Mouse (Mus musculus) CD4-positive naive resting alpha-beta T cell, adult 76 days (primary cell): Measurements from ENCODE around the gene Gm11596. TPM values are rescaled to one million over a fixed set of nuclear protein-coding genes. Genes with fewer than 3 reads are reported as not detected.

Source experiments
- total RNA-seq: library from RNA; stranded (reverse); gene quantifications from one replicate; pipeline ENCODE4 v1.2.4, GENCODE M21; 2023

Gene Gm11596
- not detected for total RNA-seq

GRCm38 (mm10) chr11:99793367-99793766 is at the start of gene Gm11596:
Gene Gm11596, minus strand, starts transcription at chr11:99793467.

GRCm38 (mm10) chr11:99837966-99838365 is 44.7 kb upstream of the Gm11596 start, which contains the start of gene 2300003K06Rik:
Gene 2300003K06Rik, minus strand, starts transcription at chr11:99838066.

GRCm38 (mm10) chr11:99815566-99815965 is 22.3 kb upstream of the Gm11596 start, which contains the start of gene Gm11564:
Gene Gm11564, minus strand, starts transcription at chr11:99815666.

GRCm38 (mm10) chr11:99809792-99810191 is 16.5 kb upstream of the Gm11596 start, which contains the start of gene Krtap4-13:
Gene Krtap4-13, minus strand, starts transcription at chr11:99809892.

GRCm38 (mm10) chr11:99804346-99804745 is 11.1 kb upstream of the Gm11596 start, which contains the start of gene Gm11554:
Gene Gm11554, minus strand, starts transcription at chr11:99804446.

GRCm38 (mm10) chr11:99798832-99799231 is 5.6 kb upstream of the Gm11596 start, which contains the start of gene Gm11569:
Gene Gm11569, minus strand, starts transcription at chr11:99798932.

GRCm38 (mm10) chr11:99784900-99785299 is 8.4 kb downstream of the Gm11596 start, which contains the start of gene Krtap4-9:
Gene Krtap4-9, plus strand, starts transcription at chr11:99785200.

GRCm38 (mm10) chr11:99780604-99781003 is 12.7 kb downstream of the Gm11596 start, which contains the start of gene Krtap4-8:
Gene Krtap4-8, minus strand, starts transcription at chr11:99780704.

GRCm38 (mm10) chr11:99772813-99773212 is 20.5 kb downstream of the Gm11596 start, which contains the start of gene Gm11595:
Gene Gm11595, minus strand, starts transcription at chr11:99772913.

Other genes starting within 250 kb of the Gm11596 start
- not detected for gene Krtap3-3, start 242.6 kb downstream of the Gm11596 start, total RNA-seq
- gene Krtap3-2, start 236.6 kb downstream of the Gm11596 start, total RNA-seq = not detected
- gene Gm11939, start 234.0 kb downstream of the Gm11596 start, total RNA-seq = not detected
- gene Krtap3-1, start 226.8 kb downstream of the Gm11596 start, total RNA-seq = not detected
- not detected for gene Krtap1-5, start 212.5 kb downstream of the Gm11596 start, total RNA-seq
- gene Krtap1-4, start 209.8 kb downstream of the Gm11596 start, total RNA-seq = not detected
- gene Krtap1-3, start 202.1 kb downstream of the Gm11596 start, total RNA-seq = not detected
- gene Krtap9-3, start 195.4 kb downstream of the Gm11596 start, total RNA-seq = not detected
- gene Gm11938, start 190.2 kb downstream of the Gm11596 start, total RNA-seq = not detected
- gene Gm11937, start 183.3 kb downstream of the Gm11596 start, total RNA-seq = not detected
- gene Krtap2-4, start 178.6 kb downstream of the Gm11596 start, total RNA-seq = not detected
- not detected for gene Gm11562, start 173.0 kb downstream of the Gm11596 start, total RNA-seq
- not detected for gene Krtap4-1, start 165.2 kb downstream of the Gm11596 start, total RNA-seq
- not detected for gene Krtap4-2, start 158.4 kb downstream of the Gm11596 start, total RNA-seq
- not detected for gene Krtap4-7, start 149.4 kb downstream of the Gm11596 start, total RNA-seq
- gene Gm11555, start 143.2 kb downstream of the Gm11596 start, total RNA-seq = not detected
- gene Gm11563, start 134.5 kb downstream of the Gm11596 start, total RNA-seq = not detected
- gene Krtap4-6, start 127.5 kb downstream of the Gm11596 start, total RNA-seq = not detected
- not detected for gene Gm14190, start 102.7 kb downstream of the Gm11596 start, total RNA-seq
- not detected for gene Gm14180, start 59.2 kb downstream of the Gm11596 start, total RNA-seq
- not detected for gene Gm11595, start 20.6 kb downstream of the Gm11596 start, total RNA-seq
- not detected for gene Krtap4-8, start 12.8 kb downstream of the Gm11596 start, total RNA-seq
- not detected for gene Krtap4-9, start 8.3 kb downstream of the Gm11596 start, total RNA-seq
- gene Gm11569, start 5.5 kb upstream of the Gm11596 start, total RNA-seq = not detected
- gene Gm11554, start 11.0 kb upstream of the Gm11596 start, total RNA-seq = not detected
- gene Krtap4-13, start 16.4 kb upstream of the Gm11596 start, total RNA-seq = not detected
- gene Gm11564, start 22.2 kb upstream of the Gm11596 start, total RNA-seq = not detected
- gene 2300003K06Rik, start 44.6 kb upstream of the Gm11596 start, total RNA-seq = not detected
- gene Krtap4-16, start 58.1 kb upstream of the Gm11596 start, total RNA-seq = not detected
- not detected for gene Gm11568, start 64.5 kb upstream of the Gm11596 start, total RNA-seq
- not detected for gene Gm11559, start 71.0 kb upstream of the Gm11596 start, total RNA-seq
- not detected for gene Krtap9-1, start 79.9 kb upstream of the Gm11596 start, total RNA-seq
- not detected for gene Gm11567, start 85.7 kb upstream of the Gm11596 start, total RNA-seq
- not detected for gene Krtap31-1, start 114.5 kb upstream of the Gm11596 start, total RNA-seq
- not detected for gene Gm11565, start 121.3 kb upstream of the Gm11596 start, total RNA-seq
- gene Krtap31-2, start 142.8 kb upstream of the Gm11596 start, total RNA-seq = not detected
- not detected for gene Krtap9-5, start 155.0 kb upstream of the Gm11596 start, total RNA-seq
- gene Krtap29-1, start 185.6 kb upstream of the Gm11596 start, total RNA-seq = not detected
- gene Krtap16-1, start 193.1 kb upstream of the Gm11596 start, total RNA-seq = not detected
- gene Krtap17-1, start 200.5 kb upstream of the Gm11596 start, total RNA-seq = not detected
- gene Krt33a, start 222.7 kb upstream of the Gm11596 start, total RNA-seq = not detected
- not detected for gene Krt33b, start 236.4 kb upstream of the Gm11596 start, total RNA-seq
- gene Krt34, start 248.1 kb upstream of the Gm11596 start, total RNA-seq = not detected